Mouse (Mus musculus) neural tube, embryonic 13.5 days (tissue): Measurements from ENCODE around the gene Mb. TPM values are rescaled to one million over a fixed set of nuclear protein-coding genes. Genes with fewer than 3 reads are reported as not detected.

Experiments
- ATAC-seq: fragments of 200-750 bp; cut with Nextera tagmentation; 2 replicates; pipeline ENCODE4 v1.8.0; 2017; ENCODE audit warnings: low read depth, mild to moderate bottlenecking, moderate TSS enrichment, moderate library complexity
- H3K27ac ChIP-seq: fragments of 300-500 bp; sonication (generic); replicated peaks from 2 replicates; pipeline ENCODE4 v1.5.1; 2015; ENCODE audit warnings: moderate library complexity, mild to moderate bottlenecking, inconsistent platforms
- H3K27me3 ChIP-seq: fragments of 300-500 bp; sonication (generic); 2 replicates; pipeline ENCODE4 v1.6.1; 2015; ENCODE audit warnings: mild to moderate bottlenecking, inconsistent platforms
- H3K36me3 ChIP-seq: fragments of 300-500 bp; sonication (generic); 2 replicates; pipeline ENCODE4 v1.6.1; 2015; ENCODE audit warnings: mild to moderate bottlenecking, inconsistent platforms
- H3K4me1 ChIP-seq: fragments of 300-500 bp; sonication (generic); replicated peaks from 2 replicates; pipeline ENCODE4 v1.6.1; 2015; ENCODE audit warnings: inconsistent platforms
- H3K4me2 ChIP-seq: fragments of 300-500 bp; sonication (generic); 2 replicates; pipeline ENCODE4 v1.6.1; 2015; ENCODE audit warnings: inconsistent platforms, mild to moderate bottlenecking, moderate library complexity
- H3K4me3 ChIP-seq: fragments of 300-500 bp; sonication (generic); 2 replicates; pipeline ENCODE4 v1.5.1; 2015; ENCODE audit warnings: mild to moderate bottlenecking, inconsistent platforms
- H3K9ac ChIP-seq: fragments of 300-500 bp; sonication (generic); 2 replicates; pipeline ENCODE4 v1.6.1; 2015; ENCODE audit warnings: moderate library complexity, mild to moderate bottlenecking, inconsistent platforms
- H3K9me3 ChIP-seq: fragments of 300-500 bp; sonication (generic); 2 replicates; pipeline ENCODE4 v1.6.1; 2016; ENCODE audit warnings: inconsistent platforms
- WGBS: fragments of 180-500 bp; shearing (Covaris S2); methylation state at CpG from one replicate; pipeline ENCODE4 v1.1.7; 2015; 5-methylcytosine and 5-hydroxymethylcytosine counted together
- polyA plus RNA-seq: library from polyadenylated mRNA; unstranded; fragments of >200 nt; fragmentation: Nextera tagmentation; extraction: Ambion mirVana; gene quantifications from 2 replicates; pipeline ENCODE4 v1.2.1, GENCODE M21; 2015

Mb gene
- 2.4 and 3.7 TPM in 2 replicates for polyA plus RNA-seq

DNA sequence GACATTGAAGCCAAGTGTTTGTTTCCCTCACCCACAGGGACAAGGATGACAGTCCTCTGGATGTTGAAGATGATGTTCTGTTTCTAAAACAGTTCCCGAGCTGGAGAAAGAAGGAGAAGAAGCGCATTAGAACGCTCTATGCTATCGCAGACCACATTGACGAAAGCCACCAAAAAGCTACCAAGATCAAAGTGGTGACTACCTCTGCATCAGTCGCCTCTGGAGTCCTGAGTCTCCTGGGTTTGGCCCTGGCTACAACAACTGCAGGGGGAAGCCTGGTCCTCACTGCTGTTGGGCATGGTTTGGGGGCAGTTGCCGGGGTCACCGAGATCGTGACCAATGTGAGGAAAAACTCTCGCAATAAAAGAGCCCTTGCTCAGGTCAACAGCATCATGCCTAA, at the start of gene Mb:
TSS of gene Mb (minus strand) at position 101 of the 400 bp plus-strand sequence.
- ATAC-seq: no peak
- H3K27ac ChIP-seq: no peak within 1 kb of the TSS
- WGBS: 91% methylated on average over 10 of the region's 10 CpGs
- no peak within 1 kb of the TSS for H3K9ac ChIP-seq
- H3K27me3 ChIP-seq: no peaks in the 10 kb centered on the region
- no peak within 1 kb of the TSS for H3K4me3 ChIP-seq
- peaks cover 5% of the 10 kb centered on the region for H3K4me1 ChIP-seq
- no peaks in the 10 kb centered on the region for H3K36me3 ChIP-seq
- no peak within 1 kb of the TSS for H3K4me2 ChIP-seq
- no peaks in the 10 kb centered on the region for H3K9me3 ChIP-seq

DNA sequence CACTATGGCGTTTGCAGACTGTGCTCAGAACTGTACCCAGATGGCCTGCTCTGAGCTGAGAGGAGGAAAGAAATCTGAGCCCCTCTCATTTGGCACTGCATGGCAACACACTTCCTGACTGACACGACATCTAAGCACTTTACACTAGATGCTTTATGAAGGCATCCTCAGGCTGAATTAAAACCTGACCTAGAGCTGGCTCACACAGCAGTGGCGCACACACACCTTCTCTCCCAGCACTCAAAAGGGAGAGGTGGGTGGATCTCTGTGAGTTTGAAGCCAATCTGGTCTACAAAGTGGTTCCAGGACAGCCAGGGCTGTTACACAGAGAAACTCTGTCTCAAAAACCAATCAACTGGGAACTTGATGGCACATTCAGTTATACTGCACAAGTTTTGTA, 49.3 kb upstream of the Mb start:
- Histone ChIP-seq H3K4me2 (no peak overlapping the region), H3K27ac (no peak overlapping the region), H3K9me3 (no peaks in the 10 kb centered on the region), H3K36me3 (peaks cover 65% of the 10 kb centered on the region), H3K27me3 (no peaks in the 10 kb centered on the region), H3K4me3 (no peak overlapping the region), H3K9ac (no peak overlapping the region), H3K4me1 (peaks cover 8% of the 10 kb centered on the region)
- no peak for ATAC-seq
- 69% methylated on average over 3 of the region's 3 CpGs for WGBS

DNA sequence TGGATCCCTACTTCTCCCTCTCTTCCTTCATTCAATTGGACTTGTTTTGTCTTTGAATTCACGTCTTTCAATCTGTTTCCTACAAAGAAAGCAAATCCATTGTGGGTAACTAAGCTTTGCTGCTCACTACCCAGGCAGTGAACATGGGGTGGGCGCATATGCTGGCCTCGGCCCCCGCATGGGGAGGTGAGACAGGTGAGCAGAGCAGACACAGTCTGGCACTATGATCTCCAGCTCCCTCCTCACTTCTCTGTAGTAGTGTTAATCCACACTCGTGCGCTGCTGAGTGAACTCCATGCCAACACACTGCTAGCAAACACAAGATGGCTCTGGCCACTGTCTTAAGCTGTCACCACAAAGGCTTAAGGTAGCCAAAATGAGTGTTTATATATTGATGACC, 46.9 kb upstream of the Mb start:
- H3K4me2 ChIP-seq: no peak overlapping the region
- WGBS: 88% methylated on average over 6 of the region's 6 CpGs
- no peaks in the 10 kb centered on the region for H3K4me1 ChIP-seq
- H3K27ac ChIP-seq: no peak overlapping the region
- H3K36me3 ChIP-seq: peaks cover 78% of the 10 kb centered on the region
- no peak for ATAC-seq
- no peak overlapping the region for H3K9ac ChIP-seq
- H3K27me3 ChIP-seq: no peaks in the 10 kb centered on the region
- no peaks in the 10 kb centered on the region for H3K9me3 ChIP-seq
- no peak overlapping the region for H3K4me3 ChIP-seq

DNA sequence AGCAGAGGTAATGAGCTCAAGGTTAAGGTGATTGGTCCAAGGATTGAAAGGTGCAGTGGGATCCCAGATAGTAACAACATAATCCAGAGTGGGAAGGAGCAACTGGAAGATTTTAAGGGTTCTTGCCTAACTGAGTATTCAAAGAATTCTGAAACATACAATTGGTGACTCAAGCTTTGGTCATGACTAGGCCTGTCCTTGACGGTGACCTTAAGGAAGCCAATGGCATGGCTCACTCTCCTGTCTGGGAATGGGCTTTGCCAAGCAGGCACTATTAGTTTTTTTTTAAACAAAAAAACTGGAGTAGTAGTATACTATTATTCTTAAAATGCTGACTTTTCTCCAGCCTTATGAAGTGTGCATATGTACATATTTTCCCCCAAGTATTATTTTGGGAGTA, 44.7 kb upstream of the Mb start:
- H3K36me3 ChIP-seq: peaks cover 76% of the 10 kb centered on the region
- ATAC-seq: no peak

DNA sequence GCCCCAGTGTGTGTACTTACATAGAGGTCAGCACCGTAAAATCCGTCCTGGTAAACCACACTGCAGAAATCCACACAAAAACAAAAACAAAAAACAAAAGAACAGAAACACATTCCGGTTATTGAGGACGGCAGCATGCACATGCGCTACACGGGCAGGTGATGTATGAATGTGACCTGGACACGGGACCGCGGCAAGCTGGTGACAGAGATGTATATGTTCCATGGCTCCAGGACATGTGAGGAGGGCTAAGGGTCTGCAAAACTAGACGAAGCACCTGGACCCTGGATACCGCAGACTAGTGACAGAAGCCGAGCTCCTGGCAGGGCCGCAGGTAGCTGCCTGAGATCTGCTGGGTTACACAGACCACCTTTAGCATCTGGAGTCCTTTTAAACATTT, 44.0 kb upstream of the Mb start:
- Histone ChIP-seq H3K9ac (no peak overlapping the region), H3K4me2 (no peak overlapping the region), H3K27me3 (no peaks in the 10 kb centered on the region), H3K4me3 (no peak overlapping the region), H3K4me1 (peaks cover 8% of the 10 kb centered on the region), H3K36me3 (peaks cover 71% of the 10 kb centered on the region), H3K27ac (no peak overlapping the region), H3K9me3 (no peaks in the 10 kb centered on the region)
- ATAC-seq: no peak
- 88% methylated on average over 13 of the region's 13 CpGs for WGBS

More for the DNA sequence above, 44.7 kb upstream of the Mb start:
- H3K4me2 ChIP-seq: no peak overlapping the region
- no peak overlapping the region for H3K27ac ChIP-seq
- H3K4me3 ChIP-seq: no peak overlapping the region
- no peaks in the 10 kb centered on the region for H3K9me3 ChIP-seq
- peaks cover under 1% of the 10 kb centered on the region; the same call in 1 of the 2 replicates for H3K4me1 ChIP-seq
- 98% methylated on average over 1 of the region's 1 CpGs for WGBS
- H3K27me3 ChIP-seq: no peaks in the 10 kb centered on the region
- no peak overlapping the region for H3K9ac ChIP-seq

DNA sequence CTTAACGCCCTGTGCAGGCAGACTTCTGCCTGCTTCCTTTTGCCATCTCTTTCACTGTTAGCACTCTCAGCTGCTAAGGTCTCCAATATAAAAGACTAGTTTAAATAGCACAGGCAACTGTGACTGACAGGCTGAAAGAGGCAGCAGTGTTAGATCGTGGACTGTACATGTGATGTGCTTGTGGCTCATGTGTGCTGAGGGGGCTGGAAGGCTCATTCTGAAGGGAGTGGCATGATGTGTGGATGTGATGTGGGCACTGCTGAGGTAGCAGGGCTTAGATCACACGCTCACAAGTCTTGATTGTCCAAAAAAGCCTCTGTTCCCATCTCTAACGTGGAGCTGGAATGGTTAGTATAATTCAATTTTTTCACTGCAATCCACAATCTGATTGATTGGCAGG, 40.9 kb upstream of the Mb start:
- Histone ChIP-seq H3K9me3 (no peaks in the 10 kb centered on the region), H3K27me3 (no peaks in the 10 kb centered on the region), H3K27ac (no peak overlapping the region), H3K9ac (no peak overlapping the region), H3K4me1 (peaks cover 20% of the 10 kb centered on the region), H3K4me3 (no peak overlapping the region), H3K36me3 (peaks cover 70% of the 10 kb centered on the region), H3K4me2 (no peak overlapping the region)
- WGBS: 95% methylated on average over 4 of the region's 4 CpGs
- ATAC-seq: no peak

DNA sequence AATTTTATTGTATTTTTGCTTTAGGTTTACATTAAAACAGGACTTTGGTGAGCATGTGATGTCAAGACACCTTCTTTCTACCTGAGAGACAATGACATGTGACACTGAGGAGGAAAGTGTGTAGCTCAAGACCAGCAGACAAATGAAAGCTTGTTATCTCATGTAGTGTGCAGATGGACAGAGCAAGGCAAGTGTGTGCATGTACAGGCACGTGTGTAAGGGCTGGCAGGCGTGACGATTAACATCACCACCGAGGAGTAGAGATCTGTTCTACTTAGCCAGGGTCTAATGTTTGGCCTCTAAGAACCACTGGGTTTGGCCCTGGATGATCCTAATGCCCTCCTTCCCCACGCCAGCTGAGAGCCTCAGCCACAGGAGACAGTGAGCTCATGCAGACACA, 40.1 kb upstream of the Mb start:
- Histone ChIP-seq H3K36me3 (peaks cover 68% of the 10 kb centered on the region), H3K27ac (peak overlapping the region; percentile 19; the same call in 1 of the 2 replicates)

DNA sequence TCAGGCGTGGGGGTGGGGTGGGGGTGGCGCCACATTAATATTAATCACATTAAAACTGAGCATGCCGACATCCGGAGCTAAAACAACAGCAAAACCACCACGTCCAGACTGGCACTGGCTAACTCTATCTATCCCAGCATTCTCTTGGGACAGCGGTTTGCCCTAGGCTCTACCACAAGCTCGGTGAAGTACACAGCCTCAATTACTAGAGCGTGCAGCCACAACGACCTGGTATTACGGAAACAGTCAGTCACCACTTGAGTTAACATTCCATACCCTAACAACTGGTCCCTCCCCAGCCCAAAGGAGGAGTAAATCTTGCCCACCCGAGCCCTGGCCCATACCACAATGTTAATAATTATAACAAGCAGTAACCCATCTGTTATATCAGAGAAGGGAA, 38.8 kb upstream of the Mb start:
- H3K4me1 ChIP-seq: peaks cover 20% of the 10 kb centered on the region

More for the DNA sequence above, 40.1 kb upstream of the Mb start:
- H3K9me3 ChIP-seq: no peaks in the 10 kb centered on the region
- no peak overlapping the region for H3K9ac ChIP-seq
- H3K4me1 ChIP-seq: peaks cover 20% of the 10 kb centered on the region
- no peak; the same call in 1 of the 2 replicates for ATAC-seq
- WGBS: 88% methylated on average over 5 of the region's 5 CpGs
- H3K27me3 ChIP-seq: no peaks in the 10 kb centered on the region
- no peak overlapping the region for H3K4me3 ChIP-seq
- H3K4me2 ChIP-seq: no peak overlapping the region

DNA sequence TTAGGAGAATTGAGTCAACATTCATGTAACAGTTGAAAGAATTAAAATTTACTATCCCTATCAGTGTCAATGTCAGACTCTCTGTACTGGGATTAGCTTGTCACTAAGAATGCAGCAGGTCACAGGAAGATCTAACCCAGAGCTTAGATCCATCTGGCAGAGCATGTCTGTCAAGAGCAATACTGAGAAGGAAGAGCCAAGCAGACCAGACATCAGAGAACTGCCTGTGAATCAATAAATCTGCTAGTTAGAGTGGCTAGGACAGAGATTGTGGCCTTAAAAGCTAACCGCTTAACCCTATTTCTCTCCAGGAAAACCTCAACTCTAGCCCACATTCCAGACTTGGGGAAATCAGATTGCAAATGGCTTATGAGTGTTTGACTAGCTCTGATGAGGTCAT, 36.0 kb upstream of the Mb start:
- Histone ChIP-seq H3K9ac (no peak overlapping the region), H3K9me3 (no peaks in the 10 kb centered on the region), H3K27ac (no peak overlapping the region), H3K36me3 (peaks cover 78% of the 10 kb centered on the region), H3K4me3 (no peak overlapping the region), H3K4me2 (no peak overlapping the region), H3K27me3 (no peaks in the 10 kb centered on the region), H3K4me1 (peaks cover 20% of the 10 kb centered on the region)
- no peak for ATAC-seq
- WGBS: 94% methylated on average over 1 of the region's 1 CpGs

More for the DNA sequence above, 38.8 kb upstream of the Mb start:
- Histone ChIP-seq H3K4me2 (no peak overlapping the region), H3K27me3 (no peaks in the 10 kb centered on the region), H3K9ac (no peak overlapping the region), H3K36me3 (peaks cover 75% of the 10 kb centered on the region), H3K27ac (no peak overlapping the region), H3K9me3 (no peaks in the 10 kb centered on the region), H3K4me3 (no peak overlapping the region)
- ATAC-seq: 0 out of 2 replicates have a peak, but pooled peaks have one; percentile 23
- 49% methylated on average over 11 of the region's 11 CpGs for WGBS

DNA sequence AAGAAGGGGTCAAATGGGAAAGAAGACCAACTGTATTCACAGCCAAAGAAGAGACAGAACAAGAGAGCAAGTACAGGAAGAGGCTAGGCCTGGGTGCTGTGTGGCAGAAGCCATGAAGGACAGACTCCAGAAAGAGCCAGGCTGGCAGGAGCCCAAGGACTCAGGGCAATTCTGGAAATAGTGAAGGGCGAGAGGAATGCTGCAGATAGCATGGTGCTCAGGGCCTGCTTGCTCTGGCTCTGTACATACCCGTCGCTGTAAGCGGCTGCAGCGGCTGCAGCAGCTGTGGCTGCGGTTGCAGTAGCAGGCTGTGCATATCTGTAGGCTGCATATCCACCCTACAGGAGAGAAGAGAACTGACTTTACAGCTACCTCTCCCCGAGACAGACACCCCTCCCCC, 35.3 kb upstream of the Mb start:
- Histone ChIP-seq H3K4me2 (no peak overlapping the region), H3K4me3 (no peak overlapping the region), H3K9me3 (no peaks in the 10 kb centered on the region), H3K4me1 (peaks cover 20% of the 10 kb centered on the region), H3K9ac (no peak overlapping the region), H3K36me3 (peaks cover 79% of the 10 kb centered on the region), H3K27me3 (no peaks in the 10 kb centered on the region), H3K27ac (no peak overlapping the region)
- 93% methylated on average over 7 of the region's 7 CpGs for WGBS
- ATAC-seq: no peak

DNA sequence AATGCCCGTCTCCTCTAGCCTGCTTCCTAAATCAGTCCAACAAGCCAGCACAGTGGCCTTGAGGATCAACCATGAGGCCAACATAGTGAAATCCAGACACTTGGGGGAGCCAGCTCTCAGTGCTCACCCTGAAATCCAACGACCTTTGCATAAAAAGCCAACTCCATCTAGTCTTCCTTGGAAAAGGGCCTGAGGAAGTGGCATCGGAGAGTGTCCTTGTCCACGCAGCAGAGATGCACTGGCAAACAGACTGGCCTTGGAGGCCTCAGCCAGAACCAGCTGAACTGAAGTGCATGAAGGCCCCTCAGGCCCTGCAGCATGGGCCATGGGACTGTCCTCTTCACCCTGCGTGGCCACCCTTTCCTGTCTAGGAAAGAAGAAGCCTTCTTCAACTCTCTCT, 31.0 kb upstream of the Mb start:
- Histone ChIP-seq H3K36me3 (peaks cover 94% of the 10 kb centered on the region), H3K27ac (no peak overlapping the region), H3K27me3 (no peaks in the 10 kb centered on the region), H3K9me3 (no peaks in the 10 kb centered on the region), H3K4me3 (no peak overlapping the region), H3K4me2 (no peak overlapping the region), H3K9ac (peak overlapping the region; percentile 2; the same call in 1 of the 2 replicates), H3K4me1 (peaks cover 8% of the 10 kb centered on the region)
- ATAC-seq: no peak
- 85% methylated on average over 5 of the region's 5 CpGs for WGBS

DNA sequence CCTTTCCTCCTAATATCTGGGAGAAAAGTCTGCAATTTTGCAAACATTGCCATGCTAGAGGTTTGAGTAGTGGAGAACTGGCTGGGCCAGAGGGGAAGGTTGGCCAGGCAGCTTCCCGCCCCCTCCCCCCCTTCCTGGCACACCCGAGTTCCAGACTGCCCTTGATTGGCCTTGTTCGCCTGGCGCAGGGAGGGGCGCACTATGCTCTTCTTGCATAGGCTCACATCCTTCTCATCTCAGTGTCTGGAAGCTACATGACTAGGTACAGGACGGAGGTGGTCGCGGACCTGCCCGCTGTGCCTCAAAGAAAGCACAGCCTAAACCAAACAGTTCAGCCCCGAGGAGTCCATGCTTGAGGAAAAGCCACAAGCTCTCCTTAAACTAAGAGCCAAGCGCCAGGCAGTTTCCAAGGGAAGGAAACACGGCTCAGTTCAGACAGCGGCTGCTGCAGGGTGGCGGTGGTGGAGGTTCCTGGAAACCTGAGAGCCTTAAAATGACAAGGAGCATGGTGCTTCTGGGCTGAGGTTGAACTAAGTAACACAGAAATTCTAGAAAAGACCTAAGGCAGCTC, 30.3 kb upstream of the Mb start:
- Histone ChIP-seq H3K27me3 (no peaks in the 10 kb centered on the region), H3K9ac (no peak overlapping the region), H3K9me3 (no peaks in the 10 kb centered on the region), H3K4me2 (no peak overlapping the region), H3K27ac (no peak overlapping the region), H3K36me3 (peaks cover 96% of the 10 kb centered on the region), H3K4me1 (peaks cover 8% of the 10 kb centered on the region), H3K4me3 (no peak overlapping the region)
- 81% methylated on average over 14 of the region's 14 CpGs for WGBS
- ATAC-seq: no peak

DNA sequence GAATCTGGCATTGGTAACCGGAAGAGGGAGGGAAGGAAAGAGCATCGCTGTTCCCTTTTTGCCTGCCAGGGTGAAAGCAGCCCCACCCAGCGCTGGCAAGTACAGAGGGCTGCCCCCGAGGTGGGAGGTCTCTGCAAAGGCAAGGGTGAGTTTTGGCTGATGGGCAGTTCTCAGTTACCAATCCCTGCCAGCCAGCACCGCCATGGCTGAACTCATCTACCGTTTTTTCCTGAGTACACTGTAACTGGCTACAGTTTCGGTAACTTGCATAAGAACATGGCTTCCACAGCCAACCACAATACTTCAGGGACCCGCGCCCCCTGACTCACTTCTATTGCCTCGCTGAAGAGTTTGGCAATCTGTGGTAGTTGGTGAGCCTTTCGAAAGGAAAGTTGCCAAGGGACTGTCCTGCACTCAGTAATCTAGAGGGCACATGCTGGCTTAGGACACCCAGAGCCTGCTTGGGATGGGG, 29.5 kb upstream of the Mb start:
- 74% methylated on average over 11 of the region's 11 CpGs for WGBS
- no peaks in the 10 kb centered on the region for H3K9me3 ChIP-seq
- H3K4me3 ChIP-seq: no peak overlapping the region
- H3K4me2 ChIP-seq: no peak overlapping the region
- H3K36me3 ChIP-seq: peaks cover 93% of the 10 kb centered on the region
- H3K27ac ChIP-seq: no peak overlapping the region
- H3K4me1 ChIP-seq: peaks cover 8% of the 10 kb centered on the region
- no peaks in the 10 kb centered on the region for H3K27me3 ChIP-seq
- no peak for ATAC-seq
- no peak overlapping the region for H3K9ac ChIP-seq
